Mouse (Mus musculus): ENCODE results near the gene B3gnt5. TPM values are rescaled to one million over a fixed set of nuclear protein-coding genes. Genes with fewer than 3 reads are reported as not detected.
"Not testable (repeated sequence)": the region's sequence is repeated elsewhere in the genome, so short reads cannot be mapped to it uniquely, and the experiment has no call there.

The B3gnt5 gene
- 41.8 and 47.5 TPM in 2 replicates for polyA plus RNA-seq (2015; fragmentation: Nextera tagmentation; extraction: Ambion mirVana)

DNA sequence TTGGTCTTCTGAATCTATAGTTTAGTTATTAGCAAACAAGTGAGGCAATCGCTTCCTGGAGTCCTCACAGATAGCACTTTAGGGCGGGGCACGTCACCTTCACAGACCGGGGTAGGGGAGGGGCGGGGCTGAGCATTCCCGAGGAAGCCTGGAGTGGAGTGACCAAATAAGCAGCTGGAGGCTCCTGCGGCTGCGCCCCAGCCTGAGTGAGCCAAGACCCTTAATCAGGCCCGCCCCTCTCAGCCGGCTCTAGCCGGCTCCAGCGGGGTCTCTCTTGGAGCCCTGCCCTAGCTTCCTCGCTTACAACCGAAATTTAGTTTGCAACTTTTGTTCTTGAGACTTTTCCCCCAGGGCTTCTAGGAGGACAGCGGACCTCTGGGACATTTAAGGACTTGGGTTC lies at the start of gene B3gnt5:
B3gnt5 (plus strand) TSS at position 135 of the 400 bp plus-strand sequence.
- Histone ChIP-seq H3K9ac (ENCODE audit: low read depth, low read length) (peak within 1 kb of the TSS; percentile 97), H3K36me3 (ENCODE audit: control insufficient read depth, insufficient read depth, low read length) (peaks cover under 1% of the 10 kb centered on the region; the same call in 1 of the 2 replicates), H3K27ac (ENCODE audit: low read length) (peak within 1 kb of the TSS; percentile 88), H3K4me3 (ENCODE audit: low read depth, low read length) (peak within 1 kb of the TSS; percentile 91), H3K4me1 (ENCODE audit: control insufficient read depth, insufficient read depth, low read length) (peaks cover 15% of the 10 kb centered on the region), H3K27me3 (ENCODE audit: control insufficient read depth, insufficient read depth, low read depth, low read length) (no peaks in the 10 kb centered on the region), H3K4me2 (ENCODE audit: low read length) (peak within 1 kb of the TSS; percentile 72), H3K9me3 (replicated peaks; ENCODE audit: control insufficient read depth, low read length, poor library complexity, severe bottlenecking) (no peaks in the 10 kb centered on the region)
- ATAC-seq = peak; percentile 93
- WGBS = under 1% methylated on average over 15 of the region's 15 CpGs

DNA sequence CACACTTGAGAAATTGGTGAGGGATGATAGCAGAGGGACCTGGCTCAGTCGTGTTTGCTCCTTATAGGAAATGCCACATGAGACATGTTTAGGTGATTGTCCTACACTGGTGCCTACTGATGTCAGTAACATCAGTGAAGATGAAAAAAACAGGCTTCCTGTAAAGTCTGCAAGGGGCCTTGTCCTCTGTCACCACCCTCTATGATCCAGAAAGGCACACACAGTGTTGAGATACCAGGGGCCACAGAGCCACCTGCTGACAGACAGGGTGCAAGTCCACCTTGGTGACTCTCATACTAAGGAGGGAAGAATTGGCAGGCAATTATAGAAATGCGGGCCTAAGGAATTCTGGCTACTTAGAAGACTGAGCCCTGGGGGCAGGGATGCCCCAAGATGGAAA lies 39.0 kb upstream of the B3gnt5 start:
- Histone ChIP-seq H3K9ac (ENCODE audit: low read depth, low read length) (no peak overlapping the region), H3K27me3 (ENCODE audit: control insufficient read depth, insufficient read depth, low read depth, low read length) (no peaks in the 10 kb centered on the region), H3K27ac (ENCODE audit: low read length) (no peak overlapping the region), H3K9me3 (replicated peaks; ENCODE audit: control insufficient read depth, low read length, poor library complexity, severe bottlenecking) (no peaks in the 10 kb centered on the region), H3K36me3 (ENCODE audit: control insufficient read depth, insufficient read depth, low read length) (no peaks in the 10 kb centered on the region), H3K4me3 (ENCODE audit: low read depth, low read length) (no peak overlapping the region), H3K4me1 (ENCODE audit: control insufficient read depth, insufficient read depth, low read length) (no peaks in the 10 kb centered on the region), H3K4me2 (ENCODE audit: low read length) (no peak overlapping the region)
- ATAC-seq = no peak
- WGBS = 59% methylated on average over 2 of the region's 2 CpGs

DNA sequence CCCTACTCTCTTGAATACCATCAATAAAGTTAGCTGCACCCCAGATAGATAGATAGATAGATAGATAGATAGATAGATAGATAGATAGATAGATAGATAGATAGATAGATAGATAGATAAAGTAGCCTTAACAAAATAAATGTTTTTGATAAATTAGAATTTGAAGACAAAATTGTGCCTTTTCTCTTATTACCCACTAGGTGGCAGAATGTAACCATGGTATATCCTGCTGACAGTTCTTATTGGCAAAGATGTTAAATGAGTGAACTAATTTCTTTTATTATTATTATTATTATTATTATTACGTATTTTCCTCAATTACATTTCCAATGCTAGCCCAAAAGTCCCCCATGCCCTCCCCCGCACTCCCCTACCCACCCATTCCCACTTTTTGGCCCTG lies 35.9 kb upstream of the B3gnt5 start:
- not testable (repeated sequence) for ATAC-seq; H3K4me2 ChIP-seq (ENCODE audit: low read length); H3K36me3 ChIP-seq (ENCODE audit: control insufficient read depth, insufficient read depth, low read length); H3K4me3 ChIP-seq (ENCODE audit: low read depth, low read length); H3K9ac ChIP-seq (ENCODE audit: low read depth, low read length); H3K9me3 ChIP-seq (replicated peaks; ENCODE audit: control insufficient read depth, low read length, poor library complexity, severe bottlenecking); H3K4me1 ChIP-seq (ENCODE audit: control insufficient read depth, insufficient read depth, low read length); H3K27ac ChIP-seq (ENCODE audit: low read length); H3K27me3 ChIP-seq (ENCODE audit: control insufficient read depth, insufficient read depth, low read depth, low read length)
- WGBS = 50% methylated on average over 2 of the region's 2 CpGs

- 95% methylated on average over 1 of the region's 1 CpGs for WGBS
- Histone ChIP-seq H3K36me3 (ENCODE audit: control insufficient read depth, insufficient read depth, low read length) (no peaks in the 10 kb centered on the region), H3K4me3 (ENCODE audit: low read depth, low read length) (no peak overlapping the region), H3K27me3 (ENCODE audit: control insufficient read depth, insufficient read depth, low read depth, low read length) (no peaks in the 10 kb centered on the region), H3K4me2 (ENCODE audit: low read length) (no peak overlapping the region), H3K4me1 (ENCODE audit: control insufficient read depth, insufficient read depth, low read length) (no peaks in the 10 kb centered on the region), H3K9me3 (replicated peaks; ENCODE audit: control insufficient read depth, low read length, poor library complexity, severe bottlenecking) (no peaks in the 10 kb centered on the region), H3K9ac (ENCODE audit: low read depth, low read length) (no peak overlapping the region), H3K27ac (ENCODE audit: low read length) (no peak overlapping the region)
- ATAC-seq = no peak
Observed at GRCm38 (mm10) chr16:19732896-19733295, 27.1 kb upstream of the B3gnt5 start.

- H3K27me3 ChIP-seq (ENCODE audit: control insufficient read depth, insufficient read depth, low read depth, low read length) = no peaks in the 10 kb centered on the region
- peaks cover 15% of the 10 kb centered on the region for H3K4me1 ChIP-seq (ENCODE audit: control insufficient read depth, insufficient read depth, low read length)
- H3K4me2 ChIP-seq (ENCODE audit: low read length) = peak overlapping the region; percentile 72
- peak overlapping the region; percentile 97 for H3K9ac ChIP-seq (ENCODE audit: low read depth, low read length)
- H3K4me3 ChIP-seq (ENCODE audit: low read depth, low read length) = peak overlapping the region; percentile 91
- H3K36me3 ChIP-seq (ENCODE audit: control insufficient read depth, insufficient read depth, low read length) = peaks cover 7% of the 10 kb centered on the region
- peak; percentile 90 for ATAC-seq
- peak overlapping the region; percentile 88 for H3K27ac ChIP-seq (ENCODE audit: low read length)
- WGBS = under 1% methylated on average over 61 of the region's 61 CpGs
- no peaks in the 10 kb centered on the region for H3K9me3 ChIP-seq (replicated peaks; ENCODE audit: control insufficient read depth, low read length, poor library complexity, severe bottlenecking)
Observed at GRCm38 (mm10) chr16:19760505-19761496, 793 bp downstream of the B3gnt5 start.

DNA sequence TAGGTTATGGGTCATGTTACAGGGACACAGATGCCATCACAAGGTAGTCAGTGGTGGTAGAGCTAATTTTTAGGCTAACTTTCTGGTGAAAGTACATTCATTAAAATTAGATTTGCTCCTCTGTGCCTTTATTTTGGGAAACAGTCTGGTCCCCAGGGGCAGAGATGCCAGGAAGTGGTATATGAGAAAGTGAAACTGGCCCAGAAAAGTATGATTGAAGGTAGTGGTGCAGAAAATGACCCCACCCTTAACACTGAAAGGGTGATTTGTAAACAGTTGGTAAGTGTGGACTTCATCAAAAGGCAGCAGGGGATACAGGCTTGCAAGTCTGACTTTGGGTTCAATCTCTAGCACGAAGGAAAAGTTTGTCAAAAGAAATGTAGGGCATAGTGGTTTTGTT lies 1.7 kb downstream of the B3gnt5 start:
- ATAC-seq = no peak
- 25% methylated on average over 1 of the region's 1 CpGs for WGBS
- H3K4me1 ChIP-seq (ENCODE audit: control insufficient read depth, insufficient read depth, low read length) = peaks cover 15% of the 10 kb centered on the region
- peak overlapping the region; percentile 88; the same call in 1 of the 2 replicates for H3K27ac ChIP-seq (ENCODE audit: low read length)
- H3K9ac ChIP-seq (ENCODE audit: low read depth, low read length) = peak overlapping the region; percentile 97
- peaks cover 14% of the 10 kb centered on the region for H3K36me3 ChIP-seq (ENCODE audit: control insufficient read depth, insufficient read depth, low read length)
- peak overlapping the region; percentile 91 for H3K4me3 ChIP-seq (ENCODE audit: low read depth, low read length)
- peak overlapping the region; percentile 72 for H3K4me2 ChIP-seq (ENCODE audit: low read length)
- H3K27me3 ChIP-seq (ENCODE audit: control insufficient read depth, insufficient read depth, low read depth, low read length) = no peaks in the 10 kb centered on the region
- no peaks in the 10 kb centered on the region for H3K9me3 ChIP-seq (replicated peaks; ENCODE audit: control insufficient read depth, low read length, poor library complexity, severe bottlenecking)

GRCm38 (mm10) chr16:19766107-19766506 lies 6.1 kb downstream of the B3gnt5 start:
- no peak overlapping the region for H3K9ac ChIP-seq (ENCODE audit: low read depth, low read length)
- H3K27ac ChIP-seq (ENCODE audit: low read length) = no peak overlapping the region
- no peaks in the 10 kb centered on the region for H3K9me3 ChIP-seq (replicated peaks; ENCODE audit: control insufficient read depth, low read length, poor library complexity, severe bottlenecking)
- H3K27me3 ChIP-seq (ENCODE audit: control insufficient read depth, insufficient read depth, low read depth, low read length) = no peaks in the 10 kb centered on the region
- no peak overlapping the region for H3K4me3 ChIP-seq (ENCODE audit: low read depth, low read length)
- no peak for ATAC-seq
- no peak overlapping the region for H3K4me2 ChIP-seq (ENCODE audit: low read length)
- peaks cover 41% of the 10 kb centered on the region for H3K36me3 ChIP-seq (ENCODE audit: control insufficient read depth, insufficient read depth, low read length)
- peaks cover 15% of the 10 kb centered on the region for H3K4me1 ChIP-seq (ENCODE audit: control insufficient read depth, insufficient read depth, low read length)
- 99% methylated on average over 3 of the region's 3 CpGs for WGBS

DNA sequence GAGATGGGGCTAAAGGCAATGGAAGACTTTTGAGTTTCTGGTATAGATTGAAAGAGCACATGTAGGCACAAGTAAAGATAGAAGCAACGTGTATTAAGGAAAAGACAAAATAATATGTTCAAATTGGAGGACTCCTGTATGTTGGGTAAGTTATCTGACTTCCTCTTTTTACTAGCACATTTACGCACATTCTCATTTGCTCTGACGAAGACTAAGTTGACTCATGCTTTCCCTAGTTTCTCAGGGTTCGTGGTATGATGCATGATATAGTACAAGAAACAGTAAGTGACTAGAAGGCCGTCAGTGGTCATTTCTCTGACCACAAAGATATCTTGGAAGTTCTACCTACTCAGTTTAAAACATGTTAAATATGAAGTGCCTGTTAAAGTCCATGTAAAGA lies 8.0 kb downstream of the B3gnt5 start:
- Histone ChIP-seq H3K4me1 (ENCODE audit: control insufficient read depth, insufficient read depth, low read length) (peaks cover 4% of the 10 kb centered on the region), H3K4me2 (ENCODE audit: low read length) (no peak overlapping the region), H3K27ac (ENCODE audit: low read length) (no peak overlapping the region), H3K9ac (ENCODE audit: low read depth, low read length) (no peak overlapping the region), H3K4me3 (ENCODE audit: low read depth, low read length) (no peak overlapping the region), H3K36me3 (ENCODE audit: control insufficient read depth, insufficient read depth, low read length) (peaks cover 45% of the 10 kb centered on the region), H3K27me3 (ENCODE audit: control insufficient read depth, insufficient read depth, low read depth, low read length) (no peaks in the 10 kb centered on the region), H3K9me3 (replicated peaks; ENCODE audit: control insufficient read depth, low read length, poor library complexity, severe bottlenecking) (no peaks in the 10 kb centered on the region)
- no peak for ATAC-seq
- 98% methylated on average over 5 of the region's 5 CpGs for WGBS

DNA sequence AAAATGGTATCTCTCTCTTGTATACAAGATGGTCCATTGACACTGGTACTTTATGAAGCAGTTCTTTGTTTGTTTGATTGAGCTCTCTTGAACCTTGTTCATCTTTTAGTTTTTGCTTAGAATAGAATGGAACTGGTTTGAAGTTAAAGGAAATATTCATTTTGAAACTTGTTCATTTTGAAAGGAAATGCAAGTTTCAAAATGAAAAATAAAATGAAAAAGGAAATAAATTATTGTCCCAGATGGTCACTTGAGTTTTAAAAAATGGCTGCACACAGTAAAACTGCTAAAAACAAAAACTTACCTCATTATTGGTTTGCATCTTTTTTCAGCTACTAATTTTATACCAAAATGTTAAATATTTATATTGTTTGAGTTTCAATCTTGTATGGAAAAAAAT lies 12.0 kb downstream of the B3gnt5 start:
- ATAC-seq = no peak
- no peaks in the 10 kb centered on the region for H3K4me1 ChIP-seq (ENCODE audit: control insufficient read depth, insufficient read depth, low read length)
- H3K9me3 ChIP-seq (replicated peaks; ENCODE audit: control insufficient read depth, low read length, poor library complexity, severe bottlenecking) = no peaks in the 10 kb centered on the region
- no peak overlapping the region for H3K9ac ChIP-seq (ENCODE audit: low read depth, low read length)
- no peaks in the 10 kb centered on the region for H3K27me3 ChIP-seq (ENCODE audit: control insufficient read depth, insufficient read depth, low read depth, low read length)
- H3K27ac ChIP-seq (ENCODE audit: low read length) = no peak overlapping the region
- peaks cover 28% of the 10 kb centered on the region for H3K36me3 ChIP-seq (ENCODE audit: control insufficient read depth, insufficient read depth, low read length)
- no peak overlapping the region for H3K4me3 ChIP-seq (ENCODE audit: low read depth, low read length)
- H3K4me2 ChIP-seq (ENCODE audit: low read length) = no peak overlapping the region
